Comparison of ENCODE assay signal across 12 mouse cellular contexts in genomic region chr5:147363054-147363453, GRCm38 (mm10). TPM values are rescaled to one million over a fixed set of nuclear protein-coding genes. Genes with fewer than 3 reads are reported as not detected.
DNase-seq lines count a peak whose midpoint lies in the region; ATAC-seq lines count a peak whose summit lies in the region.
"Had no signal": no experiment of that assay in that cellular context is flagged by ENCODE, and none has a peak within 500 bp of the region (broad histone marks: within the 10 kb centered on the region; RNA-seq: fewer than 3 reads in every experiment).

No protein-coding gene starts in this region.

- no peak for ATAC-seq in activated CD4-positive, CD25-positive, alpha-beta regulatory T cell, adult 4 months
- ATAC-seq: forebrain, embryonic 14.5 days had no signal

- DNase-seq in heart, adult 11 months: peak; percentile 94
- DNase-seq in heart, postnatal 4 days: no peak
- peak; percentile 56 for DNase-seq in thymus, postnatal 0 days (ENCODE audit: low spot score)
- no peak for DNase-seq in thymus, postnatal 10 days (ENCODE audit: low spot score in 2 of 2)
- peak; percentile 62 to 74 for DNase-seq in monocyte, adult 2 months (ENCODE audit: low read depth in 1 of 2, low spot score in 2 of 2)
- no peak for DNase-seq in cerebellum, postnatal 14 days
- DNase-seq in Muller cell, postnatal 12 days (ENCODE audit: inconsistent ontology term): no peak
- DNase-seq: adrenal gland, postnatal 10 days had no signal

RNA-seq across cellular contexts. Expression of gene Flt3, which starts 37.2 kb away (rescaled TPM):
- not detected for total RNA-seq in heart, postnatal 4 days (2021)
- 2.6 and 3.1 TPM in 2 replicates for polyA plus RNA-seq in thymus, postnatal 0 days (2015; fragmentation: Nextera tagmentation; extraction: Ambion mirVana)
- polyA plus RNA-seq in activated CD4-positive, CD25-positive, alpha-beta regulatory T cell, adult 4 months (2017; shearing (Covaris generic)): under 1 TPM in 1 of 2 experiments, not detected in 1; 0.13 TPM
- polyA plus RNA-seq: heart, embryonic 14.5 days had no signal

RNA-seq across cellular contexts. Expression of gene Urad, which starts 40.8 kb away (rescaled TPM):
- not detected for total RNA-seq in heart, postnatal 4 days (2021)
- polyA plus RNA-seq in thymus, postnatal 0 days (2015; fragmentation: Nextera tagmentation; extraction: Ambion mirVana): not detected in 2 replicates
- not detected for polyA plus RNA-seq in activated CD4-positive, CD25-positive, alpha-beta regulatory T cell, adult 4 months (2017; shearing (Covaris generic))
- polyA plus RNA-seq: forebrain, embryonic 14.5 days; heart, embryonic 14.5 days had no signal

RNA-seq across cellular contexts. Expression of gene Cdx2, which starts 56.0 kb away (rescaled TPM):
- total RNA-seq in heart, postnatal 4 days (2021): not detected
- polyA plus RNA-seq in thymus, postnatal 0 days (2015; fragmentation: Nextera tagmentation; extraction: Ambion mirVana): 0.13 TPM in 1 of 2 replicates, not detected in the other
- not detected for polyA plus RNA-seq in activated CD4-positive, CD25-positive, alpha-beta regulatory T cell, adult 4 months (2017; shearing (Covaris generic))
- total RNA-seq: adrenal gland, postnatal 10 days had no signal
- polyA plus RNA-seq: forebrain, embryonic 14.5 days; heart, embryonic 14.5 days; liver, embryonic 15.5 days had no signal

Comparison
In these comparisons a context has a peak if more than half of its experiments do, and no peak if none do; other contexts are left out.
1. DNase-seq: peak in heart, adult 11 months (single experiment), thymus, postnatal 0 days (single experiment) and monocyte, adult 2 months (2 of 2); none in heart, postnatal 4 days (single experiment), thymus, postnatal 10 days (0 of 2), cerebellum, postnatal 14 days (0 of 2) and Muller cell, postnatal 12 days (single experiment).